Mouse (Mus musculus): ENCODE measurements around the gene Zfp827. TPM values are rescaled to one million over a fixed set of nuclear protein-coding genes. Genes with fewer than 3 reads are reported as not detected.

The Zfp827 gene
- total RNA-seq, 1 experiment from 2014 or later = 8.5 TPM

GRCm38 (mm10) chr8:79141592-79141991 is 113.4 kb downstream of the Zfp827 start:
- ATAC-seq (replicated peaks in 1 of 2; ENCODE audit: insufficient read depth in 1 of 2, low FRiP score in 2 of 2, low TSS enrichment in 1 of 2, low read depth in 1 of 2, poor library complexity in 2 of 2, severe bottlenecking in 2 of 2) = no peak

GRCm38 (mm10) chr8:79143729-79144128 is 115.5 kb downstream of the Zfp827 start:
- ATAC-seq (replicated peaks in 1 of 2; ENCODE audit: insufficient read depth in 1 of 2, low FRiP score in 2 of 2, low TSS enrichment in 1 of 2, low read depth in 1 of 2, poor library complexity in 2 of 2, severe bottlenecking in 2 of 2) = peak; percentile 77 to 91

GRCm38 (mm10) chr8:79145210-79145609 is 117.0 kb downstream of the Zfp827 start:
- no peak for ATAC-seq (replicated peaks in 1 of 2; ENCODE audit: insufficient read depth in 1 of 2, low FRiP score in 2 of 2, low TSS enrichment in 1 of 2, low read depth in 1 of 2, poor library complexity in 2 of 2, severe bottlenecking in 2 of 2)

- no peak for ATAC-seq (replicated peaks in 1 of 2; ENCODE audit: insufficient read depth in 1 of 2, low FRiP score in 2 of 2, low TSS enrichment in 1 of 2, low read depth in 1 of 2, poor library complexity in 2 of 2, severe bottlenecking in 2 of 2)
Observed at GRCm38 (mm10) chr8:79145626-79146025, 117.4 kb downstream of the Zfp827 start.

GRCm38 (mm10) chr8:79148799-79149198 is 120.6 kb downstream of the Zfp827 start:
- no peak for ATAC-seq (replicated peaks in 1 of 2; ENCODE audit: insufficient read depth in 1 of 2, low FRiP score in 2 of 2, low TSS enrichment in 1 of 2, low read depth in 1 of 2, poor library complexity in 2 of 2, severe bottlenecking in 2 of 2)

- ATAC-seq (replicated peaks in 1 of 2; ENCODE audit: insufficient read depth in 1 of 2, low FRiP score in 2 of 2, low TSS enrichment in 1 of 2, low read depth in 1 of 2, poor library complexity in 2 of 2, severe bottlenecking in 2 of 2) = no peak
Observed at GRCm38 (mm10) chr8:79149880-79150279, 121.6 kb downstream of the Zfp827 start.

- no peak for ATAC-seq (replicated peaks in 1 of 2; ENCODE audit: insufficient read depth in 1 of 2, low FRiP score in 2 of 2, low TSS enrichment in 1 of 2, low read depth in 1 of 2, poor library complexity in 2 of 2, severe bottlenecking in 2 of 2)
Observed at GRCm38 (mm10) chr8:79150544-79151192, 122.4 kb downstream of the Zfp827 start.

GRCm38 (mm10) chr8:79151644-79152043 is 123.4 kb downstream of the Zfp827 start:
- ATAC-seq (replicated peaks in 1 of 2; ENCODE audit: insufficient read depth in 1 of 2, low FRiP score in 2 of 2, low TSS enrichment in 1 of 2, low read depth in 1 of 2, poor library complexity in 2 of 2, severe bottlenecking in 2 of 2) = no peak

- ATAC-seq (replicated peaks in 1 of 2; ENCODE audit: insufficient read depth in 1 of 2, low FRiP score in 2 of 2, low TSS enrichment in 1 of 2, low read depth in 1 of 2, poor library complexity in 2 of 2, severe bottlenecking in 2 of 2) = no peak
Observed at GRCm38 (mm10) chr8:79153201-79153600, 125.0 kb downstream of the Zfp827 start.

GRCm38 (mm10) chr8:79153637-79154036 is 125.4 kb downstream of the Zfp827 start:
- no peak for ATAC-seq (replicated peaks in 1 of 2; ENCODE audit: insufficient read depth in 1 of 2, low FRiP score in 2 of 2, low TSS enrichment in 1 of 2, low read depth in 1 of 2, poor library complexity in 2 of 2, severe bottlenecking in 2 of 2)

- ATAC-seq (replicated peaks in 1 of 2; ENCODE audit: insufficient read depth in 1 of 2, low FRiP score in 2 of 2, low TSS enrichment in 1 of 2, low read depth in 1 of 2, poor library complexity in 2 of 2, severe bottlenecking in 2 of 2) = no peak
Observed at GRCm38 (mm10) chr8:79155556-79156161, 127.4 kb downstream of the Zfp827 start.

GRCm38 (mm10) chr8:79157366-79157765 is 129.1 kb downstream of the Zfp827 start:
- ATAC-seq (replicated peaks in 1 of 2; ENCODE audit: insufficient read depth in 1 of 2, low FRiP score in 2 of 2, low TSS enrichment in 1 of 2, low read depth in 1 of 2, poor library complexity in 2 of 2, severe bottlenecking in 2 of 2) = no peak

- ATAC-seq (replicated peaks in 1 of 2; ENCODE audit: insufficient read depth in 1 of 2, low FRiP score in 2 of 2, low TSS enrichment in 1 of 2, low read depth in 1 of 2, poor library complexity in 2 of 2, severe bottlenecking in 2 of 2) = no peak
Observed at GRCm38 (mm10) chr8:79158357-79158756, 130.1 kb downstream of the Zfp827 start.

GRCm38 (mm10) chr8:79159397-79159796 is 131.2 kb downstream of the Zfp827 start:
- ATAC-seq (replicated peaks in 1 of 2; ENCODE audit: insufficient read depth in 1 of 2, low FRiP score in 2 of 2, low TSS enrichment in 1 of 2, low read depth in 1 of 2, poor library complexity in 2 of 2, severe bottlenecking in 2 of 2) = peak; percentile 49 to 52; a peak in 3 of 4 replicates

- ATAC-seq (replicated peaks in 1 of 2; ENCODE audit: insufficient read depth in 1 of 2, low FRiP score in 2 of 2, low TSS enrichment in 1 of 2, low read depth in 1 of 2, poor library complexity in 2 of 2, severe bottlenecking in 2 of 2) = no peak
Observed at GRCm38 (mm10) chr8:79160302-79160701, 132.1 kb downstream of the Zfp827 start.

GRCm38 (mm10) chr8:79161172-79161778 is 133.0 kb downstream of the Zfp827 start:
- ATAC-seq (replicated peaks in 1 of 2; ENCODE audit: insufficient read depth in 1 of 2, low FRiP score in 2 of 2, low TSS enrichment in 1 of 2, low read depth in 1 of 2, poor library complexity in 2 of 2, severe bottlenecking in 2 of 2) = peak; percentile 69 to 70

- ATAC-seq (replicated peaks in 1 of 2; ENCODE audit: insufficient read depth in 1 of 2, low FRiP score in 2 of 2, low TSS enrichment in 1 of 2, low read depth in 1 of 2, poor library complexity in 2 of 2, severe bottlenecking in 2 of 2) = peak; percentile 52 to 56; a peak in 3 of 4 replicates
Observed at GRCm38 (mm10) chr8:79162533-79163308, 134.5 kb downstream of the Zfp827 start.

GRCm38 (mm10) chr8:79164336-79164735 is 136.1 kb downstream of the Zfp827 start:
- no peak for ATAC-seq (replicated peaks in 1 of 2; ENCODE audit: insufficient read depth in 1 of 2, low FRiP score in 2 of 2, low TSS enrichment in 1 of 2, low read depth in 1 of 2, poor library complexity in 2 of 2, severe bottlenecking in 2 of 2)

Measured in hematopoietic stem cell, adult 5-6 weeks (primary cell).